Mouse (Mus musculus) lung, postnatal 25 days (tissue): ENCODE results near the gene Gm14214.
A peak's percentile ranks its signal among the peaks of the same experiment; 100 is the strongest.

ENCODE experiments used
- DNase-seq: peaks from one replicate; pipeline ENCODE4 v3.0.0; 2022; ENCODE audit warnings: low spot score

The Gm14214 gene

GRCm38 (mm10) chr2:154774032-154774431 lies 4.2 kb upstream of the Gm14214 start:
- no peak for DNase-seq

- no peak for DNase-seq
Measured at GRCm38 (mm10) chr2:154771604-154772003, 1.8 kb upstream of the Gm14214 start.

- DNase-seq, result no peak
Measured at GRCm38 (mm10) chr2:154767051-154767450, 2.8 kb downstream of the Gm14214 start.

- DNase-seq, result no peak
Measured at GRCm38 (mm10) chr2:154765554-154766008, 4.2 kb downstream of the Gm14214 start.

- no peak for DNase-seq
Measured at GRCm38 (mm10) chr2:154764828-154765497, 4.9 kb downstream of the Gm14214 start.

GRCm38 (mm10) chr2:154763226-154763625 lies 6.6 kb downstream of the Gm14214 start:
- DNase-seq, result no peak

- DNase-seq, result no peak
Measured at GRCm38 (mm10) chr2:154758454-154758853, 11.4 kb downstream of the Gm14214 start.

- no peak for DNase-seq
Measured at GRCm38 (mm10) chr2:154757691-154758090, 12.1 kb downstream of the Gm14214 start.

GRCm38 (mm10) chr2:154755791-154756190 lies 14.0 kb downstream of the Gm14214 start:
- no peak for DNase-seq

- no peak for DNase-seq
Measured at GRCm38 (mm10) chr2:154754068-154754560, 15.7 kb downstream of the Gm14214 start.

- DNase-seq, result no peak
Measured at GRCm38 (mm10) chr2:154751924-154752323, 17.9 kb downstream of the Gm14214 start.

- DNase-seq, result no peak
Measured at GRCm38 (mm10) chr2:154749046-154750036, 20.5 kb downstream of the Gm14214 start.

- DNase-seq, result no peak
Measured at GRCm38 (mm10) chr2:154748383-154748782, 21.4 kb downstream of the Gm14214 start.

GRCm38 (mm10) chr2:154743915-154744314 lies 25.9 kb downstream of the Gm14214 start:
- DNase-seq, result no peak

GRCm38 (mm10) chr2:154742911-154743819 lies 26.7 kb downstream of the Gm14214 start:
- no peak for DNase-seq

GRCm38 (mm10) chr2:154738621-154739020 lies 31.2 kb downstream of the Gm14214 start:
- no peak for DNase-seq

GRCm38 (mm10) chr2:154735986-154736385 lies 33.8 kb downstream of the Gm14214 start:
- DNase-seq, result no peak

GRCm38 (mm10) chr2:154735416-154735815 lies 34.4 kb downstream of the Gm14214 start:
- DNase-seq, result no peak

GRCm38 (mm10) chr2:154734977-154735376 lies 34.9 kb downstream of the Gm14214 start:
- DNase-seq, result no peak

GRCm38 (mm10) chr2:154732503-154733141 lies 37.2 kb downstream of the Gm14214 start:
- DNase-seq, result peak; percentile 19

- no peak for DNase-seq
Measured at GRCm38 (mm10) chr2:154731916-154732315, 37.9 kb downstream of the Gm14214 start.
